Comparison of ENCODE assay signal across 23 mouse cellular contexts in genomic region chr8:21703545-21703944, GRCm38 (mm10). TPM values are rescaled to one million over a fixed set of nuclear protein-coding genes. Genes with fewer than 3 reads are reported as not detected.
"Had no signal": no experiment of that assay in that cellular context is flagged by ENCODE, and none has a peak within 500 bp of the region (broad histone marks: within the 10 kb centered on the region; RNA-seq: fewer than 3 reads in every experiment).

TSS of gene AY761184 (minus strand) at chr8:21703645.

RNA-seq across cellular contexts. Expression of gene AY761184, which starts in this region (rescaled TPM):
- polyA plus RNA-seq: heart, embryonic 10.5 days; heart, embryonic 11.5 days; heart, embryonic 12.5 days; heart, embryonic 13.5 days; heart, embryonic 14.5 days; heart, embryonic 15.5 days; heart, embryonic 16.5 days; heart, postnatal 0 days; hindbrain, embryonic 10.5 days; hindbrain, embryonic 11.5 days; hindbrain, embryonic 12.5 days; hindbrain, embryonic 13.5 days; hindbrain, embryonic 14.5 days; hindbrain, embryonic 15.5 days; hindbrain, embryonic 16.5 days; hindbrain, postnatal 0 days; inflammation-experienced regulatory T-cells, adult 6 months; intestine, embryonic 14.5 days; kidney, adult 2 months; kidney, embryonic 14.5 days; kidney, embryonic 15.5 days; kidney, embryonic 16.5 days; kidney, postnatal 0 days had no signal
